Mouse (Mus musculus): ENCODE measurements around the gene Snx27.

The Snx27 gene

GRCm38 (mm10) chr3:94582456-94582891 lies at the start of gene Snx27:
Gene Snx27, minus strand, starts transcription at chr3:94582716.
- peak; percentile 94 for DNase-seq (ENCODE audit: extremely low read depth, low read depth)

GRCm38 (mm10) chr3:94629876-94630275 lies 47.4 kb upstream of the Snx27 start:
- no peak for DNase-seq (ENCODE audit: extremely low read depth, low read depth)

GRCm38 (mm10) chr3:94628712-94629111 lies 46.2 kb upstream of the Snx27 start:
- no peak for DNase-seq (ENCODE audit: extremely low read depth, low read depth)

- DNase-seq (ENCODE audit: extremely low read depth, low read depth) = no peak
These were observed 41.8 kb upstream of the Snx27 start for GRCm38 (mm10) chr3:94624281-94624680.

- DNase-seq (ENCODE audit: extremely low read depth, low read depth) = no peak
These were observed 40.0 kb upstream of the Snx27 start for GRCm38 (mm10) chr3:94622550-94622949.

- DNase-seq (ENCODE audit: extremely low read depth, low read depth) = no peak
These were observed 39.4 kb upstream of the Snx27 start for GRCm38 (mm10) chr3:94621740-94622507.

GRCm38 (mm10) chr3:94616717-94617116 lies 34.2 kb upstream of the Snx27 start:
- peak; percentile 66 for DNase-seq (ENCODE audit: extremely low read depth, low read depth)

GRCm38 (mm10) chr3:94613258-94613878 lies 30.9 kb upstream of the Snx27 start:
- no peak for DNase-seq (ENCODE audit: extremely low read depth, low read depth)

GRCm38 (mm10) chr3:94612274-94612673 lies 29.8 kb upstream of the Snx27 start:
- no peak for DNase-seq (ENCODE audit: extremely low read depth, low read depth)

GRCm38 (mm10) chr3:94611834-94612233 lies 29.3 kb upstream of the Snx27 start:
- no peak for DNase-seq (ENCODE audit: extremely low read depth, low read depth)

GRCm38 (mm10) chr3:94611343-94611742 lies 28.8 kb upstream of the Snx27 start:
- no peak for DNase-seq (ENCODE audit: extremely low read depth, low read depth)

GRCm38 (mm10) chr3:94610581-94610980 lies 28.1 kb upstream of the Snx27 start:
- no peak for DNase-seq (ENCODE audit: extremely low read depth, low read depth)

GRCm38 (mm10) chr3:94609621-94610020 lies 27.1 kb upstream of the Snx27 start:
- no peak for DNase-seq (ENCODE audit: extremely low read depth, low read depth)

- DNase-seq (ENCODE audit: extremely low read depth, low read depth) = peak; percentile 49
These were observed 19.4 kb upstream of the Snx27 start for GRCm38 (mm10) chr3:94601959-94602358.

- peak; percentile 60 for DNase-seq (ENCODE audit: extremely low read depth, low read depth)
These were observed 14.8 kb upstream of the Snx27 start for GRCm38 (mm10) chr3:94597224-94597779.

- peak; percentile 73 for DNase-seq (ENCODE audit: extremely low read depth, low read depth)
These were observed 13.4 kb upstream of the Snx27 start for GRCm38 (mm10) chr3:94595871-94596287.

- no peak for DNase-seq (ENCODE audit: extremely low read depth, low read depth)
These were observed 8.6 kb upstream of the Snx27 start for GRCm38 (mm10) chr3:94591066-94591465.

GRCm38 (mm10) chr3:94587962-94588361 lies 5.4 kb upstream of the Snx27 start:
- no peak for DNase-seq (ENCODE audit: extremely low read depth, low read depth)

- peak; percentile 27 for DNase-seq (ENCODE audit: extremely low read depth, low read depth)
These were observed 428 bp upstream of the Snx27 start for GRCm38 (mm10) chr3:94582944-94583343.

- DNase-seq (ENCODE audit: extremely low read depth, low read depth) = peak; percentile 31
These were observed 592 bp downstream of the Snx27 start for GRCm38 (mm10) chr3:94581793-94582455.

- peak; percentile 26 for DNase-seq (ENCODE audit: extremely low read depth, low read depth)
These were observed 1.3 kb downstream of the Snx27 start for GRCm38 (mm10) chr3:94581138-94581780.
